Mouse (Mus musculus): ENCODE measurements around the gene Iqce.

Iqce gene

GRCm38 (mm10) chr5:140614141-140614540 lies 88.0 kb downstream of the Iqce start:
- DNase-seq (ENCODE audit: low spot score), result no peak

- no peak for DNase-seq (ENCODE audit: low spot score)
Observed at GRCm38 (mm10) chr5:140612191-140612590, 90.0 kb downstream of the Iqce start.

Measured in ovary, adult 18-20 months (tissue).